Mouse (Mus musculus) ZHBTc4 (cell line): ENCODE measurements around the gene Gm8206.
"Not testable (repeated sequence)": the region's sequence is repeated elsewhere in the genome, so short reads cannot be mapped to it uniquely, and the experiment has no call there.

Source experiments
- DNase-seq: peaks from one replicate; pipeline ENCODE4 v3.0.0-alpha.2; 2011; ENCODE audit warnings: low read depth, low spot score

Gene Gm8206

GRCm38 (mm10) chr14:6093842-6094241, at the start of gene Gm8206:
Gm8206 (minus strand) TSS chr14:6093942.
- DNase-seq, result not testable (repeated sequence)

- DNase-seq, result not testable (repeated sequence)
Measured at GRCm38 (mm10) chr14:6125707-6126106, 32.0 kb upstream of the Gm8206 start, which contains the start of gene Gm3476. Gm3476 (minus strand) TSS chr14:6125807.

GRCm38 (mm10) chr14:6108272-6108925, 14.7 kb upstream of the Gm8206 start, which contains the start of gene Gm3468:
Gm3468 (minus strand) TSS chr14:6108665.
- DNase-seq, result peak; percentile 62

- peak; percentile 1 for DNase-seq
Measured at GRCm38 (mm10) chr14:6107500-6107899, 13.8 kb upstream of the Gm8206 start.

GRCm38 (mm10) chr14:6058167-6058566, 35.6 kb downstream of the Gm8206 start, which contains the start of gene Gm6337:
Gm6337 (minus strand) TSS chr14:6058267.
- not testable (repeated sequence) for DNase-seq

GRCm38 (mm10) chr14:5987136-5987535, 106.6 kb downstream of the Gm8206 start:
- DNase-seq, result not testable (repeated sequence)

GRCm38 (mm10) chr14:5979037-5979436, 114.7 kb downstream of the Gm8206 start, which contains the start of gene Gm3453:
Gm3453 (minus strand) TSS chr14:5979137.
- not testable (repeated sequence) for DNase-seq
